Mouse (Mus musculus) forelimb bud, embryonic 11.5 days (tissue): ENCODE results near the gene Otud7a.
A peak's percentile ranks its signal among the peaks of the same experiment; 100 is the strongest.
"Not testable (repeated sequence)": the region's sequence is repeated elsewhere in the genome, so short reads cannot be mapped to it uniquely, and the experiment has no call there.

Source experiments
- DNase-seq: peaks from one replicate; pipeline ENCODE4 v3.0.0-alpha.2; 2012; ENCODE audit warnings: low read depth, low spot score

Otud7a gene

GRCm38 (mm10) chr7:63558918-63559317, 114.4 kb downstream of the Otud7a start:
- DNase-seq: no peak

GRCm38 (mm10) chr7:63559679-63560078, 115.1 kb downstream of the Otud7a start:
- DNase-seq: no peak

- DNase-seq: no peak
These were observed 138.8 kb downstream of the Otud7a start for GRCm38 (mm10) chr7:63583310-63583709.

- DNase-seq: no peak
These were observed 141.8 kb downstream of the Otud7a start for GRCm38 (mm10) chr7:63586184-63586870.

GRCm38 (mm10) chr7:63590305-63590704, 145.8 kb downstream of the Otud7a start:
- DNase-seq: no peak

- DNase-seq: no peak
These were observed 146.8 kb downstream of the Otud7a start for GRCm38 (mm10) chr7:63591322-63591721.

GRCm38 (mm10) chr7:63592061-63592460, 147.5 kb downstream of the Otud7a start:
- DNase-seq: no peak

GRCm38 (mm10) chr7:63604827-63605226, 160.3 kb downstream of the Otud7a start:
- DNase-seq: no peak

- DNase-seq: no peak
These were observed 172.5 kb downstream of the Otud7a start for GRCm38 (mm10) chr7:63617018-63617417.

GRCm38 (mm10) chr7:63620776-63621340, 176.3 kb downstream of the Otud7a start:
- DNase-seq: no peak

- no peak for DNase-seq
These were observed 193.1 kb downstream of the Otud7a start for GRCm38 (mm10) chr7:63637651-63638050.

- no peak for DNase-seq
These were observed 199.5 kb downstream of the Otud7a start for GRCm38 (mm10) chr7:63644002-63644401.

- no peak for DNase-seq
These were observed 202.6 kb downstream of the Otud7a start for GRCm38 (mm10) chr7:63647136-63647535.

GRCm38 (mm10) chr7:63660261-63660660, 215.7 kb downstream of the Otud7a start:
- DNase-seq: no peak

- no peak for DNase-seq
These were observed 218.2 kb downstream of the Otud7a start for GRCm38 (mm10) chr7:63662757-63663156.

- no peak for DNase-seq
These were observed 220.9 kb downstream of the Otud7a start for GRCm38 (mm10) chr7:63665496-63665895.

GRCm38 (mm10) chr7:63667986-63668741, 223.6 kb downstream of the Otud7a start:
- DNase-seq: peak; percentile 13

GRCm38 (mm10) chr7:63668951-63669350, 224.4 kb downstream of the Otud7a start:
- no peak for DNase-seq

- not testable (repeated sequence) for DNase-seq
These were observed 226.4 kb downstream of the Otud7a start for GRCm38 (mm10) chr7:63670911-63671310.

GRCm38 (mm10) chr7:63671904-63672303, 227.4 kb downstream of the Otud7a start:
- DNase-seq: peak; percentile 58

GRCm38 (mm10) chr7:63676631-63677030, 232.1 kb downstream of the Otud7a start:
- DNase-seq: no peak

GRCm38 (mm10) chr7:63677149-63677548, 232.6 kb downstream of the Otud7a start:
- DNase-seq: no peak

- no peak for DNase-seq
These were observed 242.5 kb downstream of the Otud7a start for GRCm38 (mm10) chr7:63687056-63687455.
